Comparison of ENCODE assay signal across 9 mouse cellular contexts in the genomic region with DNA sequence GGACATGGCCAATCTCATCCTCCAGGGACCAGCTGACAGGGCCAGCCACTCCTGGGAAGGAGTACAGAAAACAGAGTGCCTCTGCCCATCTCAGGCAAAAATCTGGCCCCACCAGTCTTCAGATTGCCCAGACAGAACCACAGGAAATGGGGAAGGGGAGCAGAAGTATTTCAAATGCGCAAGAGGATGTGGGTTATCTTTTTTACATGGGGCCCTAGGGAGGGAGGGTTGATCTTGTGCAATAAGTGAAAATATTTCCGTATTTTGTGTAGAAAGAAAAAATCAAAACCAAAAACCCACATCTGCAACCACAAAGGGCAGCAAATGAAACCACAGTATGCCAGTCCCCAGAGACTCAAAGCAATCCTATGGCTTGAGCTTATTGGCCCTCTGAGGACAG. TPM values are rescaled to one million over a fixed set of nuclear protein-coding genes. Genes with fewer than 3 reads are reported as not detected.
A peak's percentile ranks its signal among the peaks of the same experiment; 100 is the strongest.
DNase-seq lines count a peak whose midpoint lies in the region; ATAC-seq lines count a peak whose summit lies in the region.
"Had no signal": no experiment of that assay in that cellular context is flagged by ENCODE, and none has a peak within 500 bp of the region (broad histone marks: within the 10 kb centered on the region; RNA-seq: fewer than 3 reads in every experiment).

No protein-coding gene starts in this region.

- no peaks in the 10 kb centered on the region for H3K9me3 ChIP-seq in forebrain, embryonic 15.5 days
- H3K9me3 ChIP-seq in forebrain, embryonic 13.5 days (replicated peaks): no peaks in the 10 kb centered on the region
- H3K9me3 ChIP-seq in neural tube, embryonic 13.5 days: no peaks in the 10 kb centered on the region
- no peaks in the 10 kb centered on the region for H3K9me3 ChIP-seq in heart, embryonic 14.5 days (ENCODE audit: control insufficient read depth, low read length)
- H3K9me3 ChIP-seq in neural tube, embryonic 15.5 days (replicated peaks): no peaks in the 10 kb centered on the region

- H3K4me3 ChIP-seq in forebrain, embryonic 15.5 days: no peak overlapping the region
- no peak overlapping the region for H3K4me3 ChIP-seq in forebrain, embryonic 13.5 days
- no peak overlapping the region for H3K4me3 ChIP-seq in neural tube, embryonic 13.5 days
- H3K4me3 ChIP-seq in heart, embryonic 14.5 days (ENCODE audit: control insufficient read depth in 1 of 2, insufficient read depth in 1 of 2, low read depth in 1 of 2, low read length in 2 of 2): no peak overlapping the region
- no peak overlapping the region for H3K4me3 ChIP-seq in neural tube, embryonic 15.5 days (replicated peaks)

- no peak overlapping the region for H3K4me2 ChIP-seq in forebrain, embryonic 15.5 days (replicated peaks)
- no peak overlapping the region for H3K4me2 ChIP-seq in forebrain, embryonic 13.5 days
- no peak overlapping the region for H3K4me2 ChIP-seq in neural tube, embryonic 13.5 days
- no peak overlapping the region for H3K4me2 ChIP-seq in heart, embryonic 14.5 days (ENCODE audit: low read length)
- no peak overlapping the region for H3K4me2 ChIP-seq in neural tube, embryonic 15.5 days

- no peaks in the 10 kb centered on the region for H3K36me3 ChIP-seq in forebrain, embryonic 15.5 days
- no peaks in the 10 kb centered on the region for H3K36me3 ChIP-seq in forebrain, embryonic 13.5 days (ENCODE audit: poor library complexity, severe bottlenecking)
- H3K36me3 ChIP-seq in neural tube, embryonic 13.5 days: no peaks in the 10 kb centered on the region; the same call in 1 of the 2 replicates
- H3K36me3 ChIP-seq in heart, embryonic 14.5 days (ENCODE audit: control insufficient read depth, insufficient read depth, low read length): no peaks in the 10 kb centered on the region
- H3K36me3 ChIP-seq in neural tube, embryonic 15.5 days: no peaks in the 10 kb centered on the region

- 0 out of 2 replicates have a peak overlapping the region, but pooled peaks have one; percentile 24 for H3K27ac ChIP-seq in forebrain, embryonic 15.5 days (replicated peaks)
- no peak overlapping the region; the same call in 1 of the 2 replicates for H3K27ac ChIP-seq in forebrain, embryonic 13.5 days
- peak overlapping the region; percentile 49; the same call in 1 of the 2 replicates for H3K27ac ChIP-seq in neural tube, embryonic 13.5 days (replicated peaks)
- H3K27ac ChIP-seq in heart, embryonic 14.5 days (replicated peaks in 1 of 2; ENCODE audit: control insufficient read depth in 1 of 2, insufficient read depth in 1 of 2, low read depth in 2 of 2, low read length in 2 of 2): peak overlapping the region in 1 of 2 experiments; percentile 45; a peak in 1 of 4 replicates
- 0 out of 2 replicates have a peak overlapping the region, but pooled peaks have one; percentile 19 for H3K27ac ChIP-seq in neural tube, embryonic 15.5 days (replicated peaks)

- DNase-seq in neural tube, embryonic 10.5 days (ENCODE audit: extremely low spot score, low spot score): no peak
- DNase-seq in left cerebral cortex, postnatal 4 days: no peak
- no peak for DNase-seq in left cerebral cortex, adult 18-20 months (ENCODE audit: low spot score in 2 of 2)

- no peaks in the 10 kb centered on the region for H3K27me3 ChIP-seq in forebrain, embryonic 15.5 days
- no peaks in the 10 kb centered on the region for H3K27me3 ChIP-seq in forebrain, embryonic 13.5 days
- H3K27me3 ChIP-seq in neural tube, embryonic 13.5 days: no peaks in the 10 kb centered on the region
- no peaks in the 10 kb centered on the region for H3K27me3 ChIP-seq in heart, embryonic 14.5 days (ENCODE audit: control insufficient read depth, insufficient read depth, low read length)
- no peaks in the 10 kb centered on the region for H3K27me3 ChIP-seq in neural tube, embryonic 15.5 days (replicated peaks)

- ATAC-seq in forebrain, embryonic 15.5 days (replicated peaks): no peak
- ATAC-seq in forebrain, embryonic 13.5 days: no peak
- ATAC-seq in neural tube, embryonic 13.5 days (ENCODE audit: low read depth): no peak
- ATAC-seq in heart, embryonic 14.5 days (ENCODE audit: insufficient number of reproducible peaks, insufficient read depth, low FRiP score, low read depth): no peak
- no peak for ATAC-seq in neural tube, embryonic 15.5 days (ENCODE audit: low FRiP score)

- intact Hi-C loops in left cerebral cortex, postnatal 4 days (cut with DNase I): no loop called here

- 90% methylated on average over 2 of the region's 2 CpGs for WGBS in forebrain, embryonic 15.5 days
- 92% methylated on average over 2 of the region's 2 CpGs for WGBS in forebrain, embryonic 13.5 days
- 43% methylated on average over 2 of the region's 2 CpGs for WGBS in neural tube, embryonic 13.5 days
- 59% methylated on average over 2 of the region's 2 CpGs for WGBS in heart, embryonic 14.5 days
- WGBS in neural tube, embryonic 15.5 days: 45% methylated on average over 2 of the region's 2 CpGs

- H3K9ac ChIP-seq in forebrain, embryonic 15.5 days (replicated peaks): no peak overlapping the region
- H3K9ac ChIP-seq in forebrain, embryonic 13.5 days: no peak overlapping the region
- H3K9ac ChIP-seq in neural tube, embryonic 13.5 days: no peak overlapping the region
- H3K9ac ChIP-seq in heart, embryonic 14.5 days (ENCODE audit: low read length): peak overlapping the region; percentile 25; the same call in 1 of the 2 replicates
- H3K9ac ChIP-seq in neural tube, embryonic 15.5 days (replicated peaks): no peak overlapping the region

- H3K4me1 ChIP-seq in forebrain, embryonic 15.5 days: peaks cover 46% of the 10 kb centered on the region
- H3K4me1 ChIP-seq in forebrain, embryonic 13.5 days: peaks cover 62% of the 10 kb centered on the region
- peaks cover 69% of the 10 kb centered on the region for H3K4me1 ChIP-seq in neural tube, embryonic 13.5 days (replicated peaks)
- H3K4me1 ChIP-seq in heart, embryonic 14.5 days (ENCODE audit: control insufficient read depth in 2 of 2, insufficient read depth in 2 of 2, low read length in 2 of 2): peaks cover 42 to 65% of the 10 kb centered on the region in 2 experiments
- H3K4me1 ChIP-seq in neural tube, embryonic 15.5 days: peaks cover 68% of the 10 kb centered on the region

RNA-seq across cellular contexts. Expression of gene Dlg5, which starts 32.4 kb away (rescaled TPM):
- polyA plus RNA-seq in forebrain, embryonic 15.5 days (2015; fragmentation: Nextera tagmentation; extraction: Ambion mirVana): 17.3 and 18.8 TPM in 2 replicates
- polyA plus RNA-seq in forebrain, embryonic 13.5 days (2015; fragmentation: Nextera tagmentation; extraction: Ambion mirVana): 15.5 and 18.4 TPM in 2 replicates
- polyA plus RNA-seq in neural tube, embryonic 13.5 days (2015; fragmentation: Nextera tagmentation; extraction: Ambion mirVana): 19.1 and 20.0 TPM in 2 replicates
- polyA plus RNA-seq in heart, embryonic 14.5 days (2014; fragmentation: Nextera tagmentation; extraction: Ambion mirVana): 9.8 and 12.8 TPM in 2 replicates
- 17.5 and 19.9 TPM in 2 replicates for polyA plus RNA-seq in neural tube, embryonic 15.5 days (2015; fragmentation: Nextera tagmentation; extraction: Ambion mirVana)
- 10 to 100 TPM; 81.9 to 94.0 TPM for total RNA-seq in left cerebral cortex, postnatal 4 days (2021)
- total RNA-seq in left cerebral cortex, adult 18-20 months (2021): 10 to 100 TPM; 33.5 to 35.9 TPM
- total RNA-seq: MEL had no signal
